Mouse (Mus musculus) testis, adult 2 months (tissue): ENCODE results near the gene Tent5d. TPM values are rescaled to one million over a fixed set of nuclear protein-coding genes. Genes with fewer than 3 reads are reported as not detected.

Source experiments
- H3K27ac ChIP-seq: fragments of 200-500 bp; 2 replicates; pipeline ENCODE4 v1.5.1; 2012; ENCODE audit warnings: low read depth, low read length; ENCODE audit not compliant: control insufficient read depth, insufficient read depth
- H3K27me3 ChIP-seq: fragments of 200-500 bp; 2 replicates; pipeline ENCODE4 v1.6.1; 2012; ENCODE audit warnings: mild to moderate bottlenecking, low read length, moderate library complexity; ENCODE audit not compliant: control insufficient read depth, insufficient read depth
- H3K36me3 ChIP-seq: fragments of 200-500 bp; 2 replicates; pipeline ENCODE4 v1.6.1; 2012; ENCODE audit warnings: mild to moderate bottlenecking, low read length; ENCODE audit not compliant: control insufficient read depth, insufficient read depth
- H3K4me1 ChIP-seq: fragments of 200-500 bp; 2 replicates; pipeline ENCODE4 v1.6.1; 2012; ENCODE audit warnings: low read length; ENCODE audit not compliant: control insufficient read depth, insufficient read depth
- H3K4me3 ChIP-seq: fragments of 200-500 bp; 2 replicates; pipeline ENCODE4 v1.5.1; 2012; ENCODE audit warnings: low read depth, mild to moderate bottlenecking, low read length, moderate library complexity, mixed read lengths; ENCODE audit not compliant: control insufficient read depth
- CTCF ChIP-seq: fragments of 200-500 bp; IDR thresholded peaks from 2 replicates; pipeline ENCODE4 v1.5.1; 2012; ENCODE audit warnings: low read depth, mild to moderate bottlenecking, inconsistent platforms, low read length, moderate library complexity; ENCODE audit not compliant: control insufficient read depth, insufficient read depth, insufficient replicate concordance
- POLR2A ChIP-seq: fragments of 200-500 bp; IDR thresholded peaks from 2 replicates; pipeline ENCODE4 v1.6.1; 2012; ENCODE audit warnings: low read depth, mild to moderate bottlenecking, inconsistent platforms, low read length, moderate library complexity; ENCODE audit not compliant: control insufficient read depth
- polyA plus RNA-seq: library from polyadenylated mRNA; depleted of rRNA; stranded (reverse); fragments of >200 nt; gene quantifications from 2 replicates; pipeline ENCODE4 v1.2.3, GENCODE M21; 2012; rRNA removed

Gene Tent5d
- polyA plus RNA-seq, result 3.4 and 4.8 TPM in 2 replicates

DNA sequence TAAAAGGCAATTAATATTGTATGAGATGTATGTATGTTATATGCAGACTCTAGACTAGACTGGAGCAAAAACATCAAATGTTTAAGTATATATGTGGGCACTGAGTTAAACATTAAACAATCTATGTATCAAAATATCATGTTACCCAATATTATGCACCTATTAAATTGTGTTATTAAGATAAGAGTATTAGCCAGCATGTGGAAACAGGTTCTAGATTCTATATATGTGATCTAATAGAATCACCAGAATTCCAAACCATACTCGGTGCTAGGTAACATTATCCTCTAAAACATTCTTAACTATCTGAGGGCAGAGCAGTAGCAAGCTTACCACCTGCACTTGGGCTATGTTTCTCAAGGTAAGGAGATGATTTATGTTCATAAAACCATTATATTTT, at the start of gene Tent5d:
Gene Tent5d (plus strand): TSS at position 301 of the 400 bp plus-strand sequence.
- Histone ChIP-seq H3K27me3 (no peaks in the 10 kb centered on the region), H3K4me3 (peak within 1 kb of the TSS; percentile 51), H3K27ac (peak within 1 kb of the TSS; percentile 36; the same call in 1 of the 2 replicates), H3K36me3 (no peaks in the 10 kb centered on the region), H3K4me1 (no peaks in the 10 kb centered on the region)
- no peak for TF ChIP-seq CTCF
- TF ChIP-seq POLR2A, result no peak

DNA sequence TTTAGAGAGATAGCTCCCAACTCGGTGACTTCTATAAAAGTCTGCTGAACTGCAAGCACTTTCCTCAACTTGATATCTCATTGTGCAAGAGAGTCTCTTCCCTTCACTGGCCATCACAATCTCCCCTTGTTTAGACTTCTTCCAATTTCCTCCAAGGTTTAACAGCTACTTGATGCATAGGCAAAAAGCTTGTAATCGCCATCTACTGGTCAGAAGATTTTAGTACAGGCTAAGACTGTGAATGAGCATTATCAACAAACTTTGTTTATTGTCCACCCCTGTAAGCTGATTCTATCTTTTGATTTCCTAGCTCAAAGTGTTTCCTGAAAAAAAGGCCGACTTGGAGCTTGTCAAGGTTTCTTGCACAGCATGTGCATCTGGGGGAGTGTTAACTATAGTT, 24.5 kb upstream of the Tent5d start:
- Histone ChIP-seq H3K36me3 (no peaks in the 10 kb centered on the region), H3K27me3 (no peaks in the 10 kb centered on the region), H3K4me3 (no peak overlapping the region), H3K4me1 (no peaks in the 10 kb centered on the region), H3K27ac (no peak overlapping the region)
- TF ChIP-seq POLR2A (no peak), CTCF (no peak)

DNA sequence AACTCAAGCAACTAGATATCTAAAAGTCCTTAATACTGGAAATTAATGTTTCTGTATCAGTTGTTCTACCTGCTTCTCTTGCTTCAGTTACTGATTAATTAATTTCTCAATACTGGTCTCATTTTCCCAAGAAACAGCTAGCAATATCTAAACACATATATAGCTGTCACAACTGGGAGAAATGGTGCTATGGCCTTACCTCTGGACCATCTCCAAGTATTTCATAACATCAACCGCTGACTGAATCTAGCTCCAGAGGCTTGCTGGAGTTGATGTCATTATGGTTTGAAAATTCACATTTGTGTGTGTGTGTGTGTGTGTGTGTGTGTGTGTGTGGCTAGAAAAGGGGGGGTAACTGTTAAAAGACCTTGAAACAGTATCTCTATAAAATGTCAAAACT, 2.3 kb upstream of the Tent5d start:
- Histone ChIP-seq H3K27ac (no peak overlapping the region), H3K36me3 (no peaks in the 10 kb centered on the region), H3K27me3 (no peaks in the 10 kb centered on the region), H3K4me1 (no peaks in the 10 kb centered on the region), H3K4me3 (no peak overlapping the region)
- no peak for TF ChIP-seq POLR2A
- TF ChIP-seq CTCF, result no peak

DNA sequence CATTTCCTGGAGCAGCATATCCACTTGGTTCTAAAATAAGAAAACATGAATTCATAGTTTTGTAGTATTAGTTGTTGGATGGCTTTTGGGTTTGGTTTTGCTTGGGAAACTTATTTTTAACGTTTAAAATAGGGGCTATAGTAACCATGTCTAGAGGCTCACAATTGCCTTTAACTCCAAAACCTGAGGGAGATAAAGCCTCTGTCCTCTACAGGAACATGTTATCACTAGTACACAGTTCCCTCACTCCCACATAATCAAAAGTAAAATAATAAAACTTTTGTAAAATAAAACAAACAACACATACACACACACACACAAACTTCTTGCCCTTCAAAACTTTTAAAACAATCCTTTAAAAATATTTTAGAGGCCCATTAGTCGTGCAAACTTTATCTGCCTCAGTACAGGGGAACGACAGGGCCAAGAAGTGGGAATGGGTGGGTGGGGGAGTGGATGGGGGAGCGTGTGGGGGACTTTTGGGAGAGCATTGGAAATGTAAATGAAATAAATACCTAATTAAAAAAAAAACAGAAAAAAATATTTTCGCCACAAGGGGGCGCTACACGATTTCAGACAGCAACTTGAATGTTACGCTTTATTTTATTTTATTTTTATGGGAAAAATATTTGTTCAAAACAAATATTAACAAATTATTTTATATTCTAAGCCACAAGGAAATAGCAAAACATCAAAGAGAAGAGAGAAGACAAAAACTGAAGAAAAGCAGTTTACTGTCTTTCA, 1.5 kb upstream of the Tent5d start:
- Histone ChIP-seq H3K27ac (no peak overlapping the region), H3K4me3 (no peak overlapping the region), H3K27me3 (no peaks in the 10 kb centered on the region), H3K36me3 (no peaks in the 10 kb centered on the region), H3K4me1 (no peaks in the 10 kb centered on the region)
- TF ChIP-seq CTCF, result no peak
- TF ChIP-seq POLR2A, result no peak

DNA sequence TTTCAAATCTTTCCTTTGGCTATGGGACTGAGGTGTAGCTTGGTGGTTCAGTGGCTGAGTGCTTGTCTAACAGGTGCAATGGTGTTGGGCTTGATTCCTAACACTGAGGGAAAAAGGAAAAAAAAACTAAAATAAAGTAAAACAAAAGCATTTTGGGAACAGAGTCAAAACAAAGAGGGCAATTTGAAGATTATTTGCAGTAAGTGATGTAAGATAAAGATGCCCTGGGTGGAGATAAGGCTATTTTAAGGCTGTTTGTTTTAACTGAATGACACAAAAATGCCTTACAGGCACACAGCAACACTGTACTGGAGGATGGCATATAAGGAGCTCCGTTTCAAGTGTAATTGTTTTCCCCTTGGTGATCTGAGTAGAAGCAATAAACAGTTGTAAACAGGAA, 3.4 kb downstream of the Tent5d start:
- H3K36me3 ChIP-seq, result no peaks in the 10 kb centered on the region
- H3K4me3 ChIP-seq, result no peak overlapping the region
- TF ChIP-seq CTCF (no peak), POLR2A (no peak)
- no peaks in the 10 kb centered on the region for H3K27me3 ChIP-seq
- H3K4me1 ChIP-seq, result no peaks in the 10 kb centered on the region
- no peak overlapping the region for H3K27ac ChIP-seq

DNA sequence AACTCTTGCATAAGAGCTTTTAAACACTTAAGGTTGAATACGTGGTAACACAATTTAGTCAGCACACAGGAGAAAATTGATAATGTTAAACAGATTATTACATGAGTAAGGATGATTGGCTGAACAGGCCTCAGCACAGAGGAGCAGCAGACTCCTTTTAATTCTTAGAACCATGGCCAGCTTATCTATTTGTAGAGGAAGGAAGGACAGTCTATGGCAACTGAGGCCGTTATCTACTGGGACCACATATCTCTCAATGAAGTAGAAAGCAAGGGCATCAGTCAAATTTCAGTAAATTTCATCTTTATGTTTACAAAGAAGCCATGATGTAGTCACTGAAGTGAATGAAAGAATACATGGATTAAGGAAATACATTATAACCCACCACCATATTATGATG, 4.5 kb downstream of the Tent5d start:
- Histone ChIP-seq H3K4me1 (no peaks in the 10 kb centered on the region), H3K27me3 (no peaks in the 10 kb centered on the region), H3K36me3 (no peaks in the 10 kb centered on the region), H3K4me3 (no peak overlapping the region), H3K27ac (no peak overlapping the region)
- TF ChIP-seq CTCF (no peak), POLR2A (no peak)

DNA sequence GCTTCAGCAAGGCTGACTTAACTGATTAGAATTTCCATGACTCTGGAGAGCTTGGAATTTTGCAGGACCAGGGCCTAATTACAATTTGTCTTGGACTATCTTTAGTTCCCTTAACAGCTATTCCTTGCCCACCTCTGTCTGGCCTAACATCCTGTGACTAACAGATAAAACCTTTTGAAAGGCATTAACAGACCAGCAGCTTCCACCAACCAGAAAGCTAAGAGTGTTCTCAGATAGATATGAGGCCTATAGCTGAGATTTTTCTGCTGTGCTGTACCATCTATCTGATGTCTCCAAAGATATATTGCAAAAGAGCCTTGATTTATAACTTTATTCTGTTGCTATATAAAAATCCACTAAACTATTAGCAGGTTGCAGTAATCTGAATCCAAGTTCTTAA, 19.7 kb downstream of the Tent5d start:
- TF ChIP-seq CTCF (no peak), POLR2A (no peak)
- Histone ChIP-seq H3K4me3 (no peak overlapping the region), H3K36me3 (no peaks in the 10 kb centered on the region), H3K4me1 (no peaks in the 10 kb centered on the region), H3K27ac (no peak overlapping the region), H3K27me3 (no peaks in the 10 kb centered on the region)

DNA sequence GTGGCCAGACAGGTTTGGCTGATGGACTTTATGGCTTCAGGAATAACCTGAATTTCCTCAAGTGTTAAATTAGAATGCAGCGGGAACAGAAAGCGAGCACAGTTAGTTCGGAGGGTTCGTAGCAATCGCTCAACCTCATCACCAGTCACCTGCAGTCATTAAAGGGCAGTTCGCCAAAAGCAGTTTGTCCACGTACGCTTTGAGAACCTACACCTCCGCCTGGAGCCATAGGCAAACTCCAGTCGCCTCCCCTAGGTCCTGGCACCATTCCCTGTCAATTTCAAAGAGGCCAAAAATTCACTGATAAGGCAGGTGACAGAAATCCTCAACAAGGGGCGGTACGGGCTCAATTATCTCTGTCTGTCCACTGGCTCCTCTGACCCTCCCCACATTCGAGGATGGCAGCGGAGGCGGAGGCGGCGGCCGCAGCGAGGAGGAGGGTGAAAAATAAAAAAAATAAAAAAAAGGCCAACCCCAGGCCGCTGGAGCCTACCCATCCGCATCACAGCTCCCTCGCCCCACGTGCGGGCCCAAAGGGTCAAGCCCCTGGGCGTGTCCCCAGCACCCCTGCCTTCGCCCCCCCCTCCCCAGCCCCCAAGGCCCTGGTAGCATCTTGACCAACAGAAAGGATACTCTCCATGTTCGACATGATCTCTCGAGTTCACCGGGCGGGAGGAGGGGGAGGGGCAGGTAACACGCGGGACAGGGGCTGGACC, 23.3 kb downstream of the Tent5d start:
- Histone ChIP-seq H3K27me3 (no peaks in the 10 kb centered on the region), H3K4me3 (peak overlapping the region; percentile 86), H3K36me3 (no peaks in the 10 kb centered on the region), H3K4me1 (no peaks in the 10 kb centered on the region), H3K27ac (peak overlapping the region; percentile 91)
- no peak for TF ChIP-seq POLR2A
- TF ChIP-seq CTCF, result no peak
